Mouse (Mus musculus) ES-Bruce4 (cell line): ENCODE measurements at regions not wholly inside any gene's neighbourhood (a gene's known extent, or its start where the extent isn't known, plus 50 kb on each side); places are given as distances from the start of the nearest gene placed in this dataset.

Experiments used
- H3K27ac ChIP-seq: 2 replicates; pipeline ENCODE4 v1.5.1; 2012; ENCODE audit warnings: low read length, inconsistent platforms; ENCODE audit not compliant: insufficient read depth
- H3K27me3 ChIP-seq: 2 replicates; pipeline ENCODE4 v1.6.1; 2012; ENCODE audit warnings: mild to moderate bottlenecking, low read length, inconsistent platforms; ENCODE audit not compliant: control insufficient read depth, poor library complexity, insufficient read depth, severe bottlenecking
- H3K36me3 ChIP-seq: 2 replicates; pipeline ENCODE4 v1.6.1; 2012; ENCODE audit warnings: inconsistent platforms, mild to moderate bottlenecking, low read length, moderate library complexity; ENCODE audit not compliant: control insufficient read depth, poor library complexity, insufficient read depth, severe bottlenecking
- H3K4me1 ChIP-seq: one replicate; pipeline ENCODE4 v1.8.1; 2011; ENCODE audit warnings: low read length; ENCODE audit not compliant: control insufficient read depth, insufficient read depth
- H3K4me3 ChIP-seq: 2 replicates; pipeline ENCODE4 v1.5.1; 2011; ENCODE audit warnings: low read depth, mild to moderate bottlenecking, low read length
- H3K9ac ChIP-seq: 2 replicates; pipeline ENCODE4 v1.6.1; 2012; ENCODE audit warnings: low read depth, mild to moderate bottlenecking, inconsistent platforms; ENCODE audit not compliant: poor library complexity, severe bottlenecking
- H3K9me3 ChIP-seq: replicated peaks from 2 replicates; pipeline ENCODE4 v1.6.1; 2012; ENCODE audit warnings: mild to moderate bottlenecking, low read length, inconsistent platforms; ENCODE audit not compliant: control insufficient read depth, poor library complexity, insufficient read depth, severe bottlenecking
- CTCF ChIP-seq: IDR thresholded peaks from one replicate; pipeline ENCODE4 v1.8.1; 2011; ENCODE audit warnings: low read depth, low read length
- EP300 ChIP-seq: IDR thresholded peaks from 2 replicates; pipeline ENCODE4 v1.6.1; 2011; ENCODE audit warnings: low read depth, low read length; ENCODE audit not compliant: insufficient read depth
- POLR2A ChIP-seq: IDR thresholded peaks from one replicate; pipeline ENCODE4 v1.8.1; 2011; ENCODE audit warnings: low read length; ENCODE audit not compliant: insufficient read depth

GRCm38 (mm10) chr8:15221211-15221912, 175.5 kb upstream of the BB014433 start:
- H3K4me1 ChIP-seq = no peaks in the 10 kb centered on the region
- H3K27ac ChIP-seq = no peak overlapping the region

GRCm38 (mm10) chr8:15209856-15210521, 164.1 kb upstream of the BB014433 start:
- Histone ChIP-seq H3K4me1 (no peaks in the 10 kb centered on the region), H3K9ac (no peak overlapping the region), H3K36me3 (no peaks in the 10 kb centered on the region), H3K27ac (no peak overlapping the region), H3K27me3 (no peaks in the 10 kb centered on the region), H3K9me3 (no peaks in the 10 kb centered on the region), H3K4me3 (no peak overlapping the region)
- TF ChIP-seq CTCF (no peak), POLR2A (no peak), EP300 (no peak)

More at GRCm38 (mm10) chr8:15221211-15221912, 175.5 kb upstream of the BB014433 start:
- no peak for TF ChIP-seq POLR2A
- no peak for TF ChIP-seq EP300
- peak; percentile 56 for TF ChIP-seq CTCF
- Histone ChIP-seq H3K36me3 (no peaks in the 10 kb centered on the region), H3K9me3 (no peaks in the 10 kb centered on the region), H3K27me3 (no peaks in the 10 kb centered on the region), H3K4me3 (no peak overlapping the region), H3K9ac (no peak overlapping the region)

GRCm38 (mm10) chr8:15201556-15201955, 155.7 kb upstream of the BB014433 start:
- no peaks in the 10 kb centered on the region for H3K4me1 ChIP-seq
- H3K36me3 ChIP-seq = no peaks in the 10 kb centered on the region
- H3K9me3 ChIP-seq = no peaks in the 10 kb centered on the region
- H3K27me3 ChIP-seq = no peaks in the 10 kb centered on the region
- H3K4me3 ChIP-seq = no peak overlapping the region
- H3K27ac ChIP-seq = no peak overlapping the region
- no peak overlapping the region for H3K9ac ChIP-seq
- TF ChIP-seq POLR2A (no peak), CTCF (no peak), EP300 (no peak)

- Histone ChIP-seq H3K9me3 (no peaks in the 10 kb centered on the region), H3K9ac (no peak overlapping the region), H3K4me1 (no peaks in the 10 kb centered on the region), H3K27me3 (no peaks in the 10 kb centered on the region), H3K36me3 (no peaks in the 10 kb centered on the region), H3K27ac (no peak overlapping the region), H3K4me3 (no peak overlapping the region)
- TF ChIP-seq POLR2A (no peak), EP300 (no peak), CTCF (no peak)
Observed at GRCm38 (mm10) chr8:15190708-15191107, 144.8 kb upstream of the BB014433 start.

GRCm38 (mm10) chr8:15189079-15189612, 143.3 kb upstream of the BB014433 start:
- Histone ChIP-seq H3K4me1 (no peaks in the 10 kb centered on the region), H3K36me3 (no peaks in the 10 kb centered on the region), H3K9ac (no peak overlapping the region), H3K27ac (no peak overlapping the region), H3K9me3 (no peaks in the 10 kb centered on the region), H3K27me3 (no peaks in the 10 kb centered on the region), H3K4me3 (no peak overlapping the region)
- TF ChIP-seq EP300 (no peak), POLR2A (no peak), CTCF (no peak)
